Mouse (Mus musculus): ENCODE measurements around the gene Fut4.

DNA sequence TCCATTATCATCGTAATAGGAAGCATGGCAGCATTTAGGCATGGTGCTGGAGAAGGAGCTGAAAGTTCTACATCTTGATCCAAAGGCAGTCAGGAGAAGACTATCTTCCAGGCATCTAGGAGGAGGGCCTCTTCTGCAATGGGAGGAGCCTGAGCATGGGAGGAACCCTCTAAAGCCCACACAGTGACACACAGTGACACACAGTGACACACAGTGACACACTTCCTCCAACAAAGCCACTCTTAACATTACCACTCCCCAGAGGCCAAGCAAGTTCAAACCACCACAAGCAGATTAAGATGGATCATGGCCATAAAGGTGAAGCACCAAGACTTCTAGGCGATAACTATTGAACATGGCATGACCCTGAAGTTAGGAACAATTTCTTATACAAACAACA, 19.9 kb upstream of the Fut4 start:
- no peak for TF ChIP-seq POLR2A (IDR thresholded peaks at IDR 0.05; ENCODE audit: borderline replicate concordance, low read depth, low read length)
- TF ChIP-seq CTCF (IDR thresholded peaks at IDR 0.05; ENCODE audit: low read depth, low read length), result no peak
